Mouse (Mus musculus) liver, embryonic 14.5 days (tissue): ENCODE measurements around the gene Polr2f. TPM values are rescaled to one million over a fixed set of nuclear protein-coding genes. Genes with fewer than 3 reads are reported as not detected.

Source experiments
- ATAC-seq: fragments of 200-750 bp; cut with Nextera tagmentation; 2 replicates; pipeline ENCODE4 v1.8.0; 2017; ENCODE audit warnings: moderate number of reproducible peaks, mild to moderate bottlenecking, moderate library complexity; ENCODE audit not compliant: insufficient read depth
- DNase-seq, 3 experiments: peaks; one replicate each; pipeline ENCODE4 v3.0.0-alpha.2; 2012 to 2013; ENCODE audit warnings: low read depth in 3 of 3, low spot score in 3 of 3
- H3K27ac ChIP-seq: fragments of 300-500 bp; sonication (generic); 2 replicates; pipeline ENCODE4 v1.5.1; 2014; ENCODE audit warnings: moderate library complexity, mild to moderate bottlenecking, control low read depth, inconsistent platforms
- H3K27me3 ChIP-seq: fragments of 300-500 bp; sonication (generic); 2 replicates; pipeline ENCODE4 v1.6.1; 2014; ENCODE audit warnings: mild to moderate bottlenecking, low read length, moderate library complexity; ENCODE audit not compliant: control insufficient read depth, insufficient read depth
- H3K36me3 ChIP-seq: fragments of 300-500 bp; sonication (generic); replicated peaks from 2 replicates; pipeline ENCODE4 v1.6.1; 2014; ENCODE audit warnings: low read depth; ENCODE audit not compliant: control insufficient read depth, insufficient read depth
- H3K4me1 ChIP-seq, 2 experiments: fragments of 200-500 bp in 1 of 2; fragments of 300-500 bp in 1 of 2; sonication (generic) in 1 of 2; replicated peaks; 2 replicates each; pipeline ENCODE4 v1.6.1; 2012 to 2014; ENCODE audit warnings: antibody characterized with exemption in 1 of 2, inconsistent platforms in 1 of 2, low read length in 1 of 2; ENCODE audit not compliant: control insufficient read depth in 2 of 2, insufficient read depth in 2 of 2
- H3K4me2 ChIP-seq: fragments of 300-500 bp; sonication (generic); 2 replicates; pipeline ENCODE4 v1.6.1; 2014; ENCODE audit warnings: low read depth, mild to moderate bottlenecking, control low read depth, moderate library complexity
- H3K4me3 ChIP-seq, 2 experiments: fragments of 200-500 bp in 1 of 2; fragments of 300-500 bp in 1 of 2; sonication (generic) in 1 of 2; 2 replicates each; pipeline ENCODE4 v1.5.1; 2012 to 2014; ENCODE audit warnings: low read depth in 2 of 2, low read length in 2 of 2, mild to moderate bottlenecking in 2 of 2, control low read depth in 1 of 2, inconsistent platforms in 1 of 2, moderate library complexity in 1 of 2; ENCODE audit not compliant: insufficient read depth in 1 of 2
- H3K9ac ChIP-seq: fragments of 300-500 bp; sonication (generic); replicated peaks from 2 replicates; pipeline ENCODE4 v1.6.1; 2014; ENCODE audit warnings: mild to moderate bottlenecking, control low read depth, moderate library complexity
- H3K9me3 ChIP-seq: fragments of 300-500 bp; sonication (generic); 2 replicates; pipeline ENCODE4 v1.6.1; 2016; ENCODE audit warnings: low read length, mixed read lengths; ENCODE audit not compliant: control insufficient read depth
- CTCF ChIP-seq: IDR thresholded peaks from 2 replicates; pipeline ENCODE4 v1.5.1; 2016; ENCODE audit warnings: antibody characterized with exemption, low read depth, control low read depth
- EP300 ChIP-seq: IDR thresholded peaks from 2 replicates; pipeline ENCODE4 v1.6.1; 2016; ENCODE audit warnings: antibody characterized with exemption, low read depth
- WGBS: fragments of 180-500 bp; shearing (Covaris S2); extraction: QIAGEN DNeasy Blood & Tissue Kit; methylation state at CpG from one replicate; pipeline ENCODE4 v1.1.7; 2014; ENCODE audit not compliant: insufficient replicate concordance; 5-methylcytosine and 5-hydroxymethylcytosine counted together
- polyA plus RNA-seq, 2 experiments: library from polyadenylated mRNA; depleted of rRNA in 1 of 2; stranded (reverse) in 1 of 2; unstranded in 1 of 2; fragments of >200 nt; fragmentation: Nextera tagmentation in 1 of 2; extraction: Ambion mirVana in 1 of 2; gene quantifications; 2 replicates each; pipeline versions ENCODE4 v1.2.1 to v1.2.3; 2012 to 2014

Polr2f gene
- polyA plus RNA-seq, 2 experiments: 112 to 183 TPM

DNA sequence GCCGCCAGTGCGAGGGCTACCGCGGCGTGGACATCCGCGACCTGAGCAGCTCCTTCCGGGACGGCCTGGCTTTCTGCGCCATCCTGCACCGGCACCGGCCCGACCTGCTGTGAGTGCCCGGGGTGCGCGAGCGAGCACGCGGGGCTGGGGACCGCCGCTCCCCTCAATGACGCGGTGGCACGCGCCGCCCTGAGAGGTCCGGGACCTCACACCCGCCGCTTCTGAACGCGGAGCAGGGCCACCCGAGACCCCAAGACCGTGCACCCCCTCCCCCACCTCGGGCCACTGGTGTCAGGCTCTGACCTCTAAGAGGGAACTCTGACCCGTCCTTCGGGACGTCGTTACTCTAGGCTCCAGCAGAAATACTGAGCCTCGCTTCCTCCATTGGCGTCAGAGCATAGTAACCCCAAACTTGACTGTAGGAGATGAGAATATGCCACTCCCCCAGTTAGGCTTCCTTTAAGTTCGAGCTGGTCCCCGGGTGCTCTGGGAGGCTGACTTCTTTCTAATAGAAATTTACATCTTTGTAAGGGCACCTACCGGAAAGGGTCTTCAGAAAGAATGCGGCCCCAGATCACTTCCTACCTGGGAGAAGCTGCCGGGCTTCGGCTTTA lies 31.4 kb upstream of the Polr2f start:
- ATAC-seq (peak; percentile 56), DNase-seq (no peak)
- peak overlapping the region; percentile 92 for H3K4me2 ChIP-seq
- peak overlapping the region; percentile 64 for H3K9ac ChIP-seq
- TF ChIP-seq EP300 (no peak), CTCF (no peak)
- no peak overlapping the region for H3K27ac ChIP-seq
- peaks cover 7 to 25% of the 10 kb centered on the region in 2 experiments for H3K4me1 ChIP-seq
- peak overlapping the region; percentile 63 to 67 for H3K4me3 ChIP-seq
- H3K36me3 ChIP-seq: no peaks in the 10 kb centered on the region
- H3K9me3 ChIP-seq: no peaks in the 10 kb centered on the region
- H3K27me3 ChIP-seq: peaks cover 2% of the 10 kb centered on the region; the same call in 1 of the 2 replicates
- WGBS: under 1% methylated on average over 46 of the region's 46 CpGs

DNA sequence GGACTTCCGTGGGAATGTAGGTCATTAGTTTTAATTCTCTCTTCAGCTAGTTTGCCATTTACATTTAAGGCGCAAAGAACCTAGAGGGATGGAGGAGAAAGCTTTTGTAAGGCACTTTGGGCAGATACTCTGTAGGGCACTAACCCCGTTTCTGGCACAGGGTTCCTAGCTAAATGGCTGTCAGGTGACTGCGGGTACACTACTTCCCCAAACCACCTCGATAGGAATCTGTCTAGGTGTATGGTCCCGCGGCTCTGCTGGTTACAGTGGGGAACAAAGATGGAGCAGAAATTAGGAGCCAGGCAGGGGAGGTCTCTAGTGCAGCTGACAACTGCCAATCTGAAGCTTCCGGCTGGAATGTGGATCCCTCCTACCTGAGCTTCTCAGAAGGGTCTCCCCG lies 30.8 kb upstream of the Polr2f start:
- no peak for TF ChIP-seq EP300
- no peak for TF ChIP-seq CTCF
- no peak overlapping the region for H3K27ac ChIP-seq
- H3K9me3 ChIP-seq: no peaks in the 10 kb centered on the region
- DNase-seq: no peak
- peaks cover 2% of the 10 kb centered on the region; the same call in 1 of the 2 replicates for H3K27me3 ChIP-seq
- H3K4me3 ChIP-seq: peak overlapping the region; percentile 63 to 67; a peak in 3 of 4 replicates
- H3K4me2 ChIP-seq: peak overlapping the region; percentile 92
- no peak for ATAC-seq
- WGBS: 14% methylated on average over 9 of the region's 9 CpGs
- H3K4me1 ChIP-seq: peaks cover 7 to 23% of the 10 kb centered on the region in 2 experiments
- H3K36me3 ChIP-seq: no peaks in the 10 kb centered on the region
- no peak overlapping the region; the same call in 1 of the 2 replicates for H3K9ac ChIP-seq

DNA sequence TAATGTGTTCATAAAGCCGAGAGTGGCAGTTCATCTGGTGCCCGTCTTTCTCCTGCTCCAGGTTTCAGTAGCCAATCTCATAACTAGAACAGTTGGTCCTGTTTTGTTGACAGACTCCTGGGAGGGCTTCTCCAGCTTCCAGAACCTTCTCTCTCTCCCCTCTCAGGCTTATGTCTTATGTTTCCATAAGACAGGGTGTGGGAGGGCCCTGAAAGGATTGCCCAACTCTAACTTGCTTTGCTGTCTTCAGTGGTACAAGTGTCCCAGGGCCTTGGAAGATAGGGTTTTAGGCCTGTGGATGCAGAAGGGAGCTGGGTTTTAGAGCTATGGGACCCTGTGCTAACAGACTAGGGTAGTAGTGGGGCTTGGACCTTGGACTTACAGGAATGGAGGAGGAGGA lies 30.3 kb upstream of the Polr2f start:
- Histone ChIP-seq H3K27me3 (peaks cover 2% of the 10 kb centered on the region; the same call in 1 of the 2 replicates), H3K4me3 (no peak overlapping the region), H3K4me1 (peaks cover 7 to 20% of the 10 kb centered on the region in 2 experiments), H3K9ac (no peak overlapping the region), H3K27ac (no peak overlapping the region), H3K4me2 (peak overlapping the region; percentile 92; the same call in 1 of the 2 replicates), H3K36me3 (no peaks in the 10 kb centered on the region), H3K9me3 (no peaks in the 10 kb centered on the region)
- DNase-seq: no peak
- WGBS: 72% methylated on average over 2 of the region's 2 CpGs
- TF ChIP-seq EP300 (no peak), CTCF (no peak)
- no peak for ATAC-seq

DNA sequence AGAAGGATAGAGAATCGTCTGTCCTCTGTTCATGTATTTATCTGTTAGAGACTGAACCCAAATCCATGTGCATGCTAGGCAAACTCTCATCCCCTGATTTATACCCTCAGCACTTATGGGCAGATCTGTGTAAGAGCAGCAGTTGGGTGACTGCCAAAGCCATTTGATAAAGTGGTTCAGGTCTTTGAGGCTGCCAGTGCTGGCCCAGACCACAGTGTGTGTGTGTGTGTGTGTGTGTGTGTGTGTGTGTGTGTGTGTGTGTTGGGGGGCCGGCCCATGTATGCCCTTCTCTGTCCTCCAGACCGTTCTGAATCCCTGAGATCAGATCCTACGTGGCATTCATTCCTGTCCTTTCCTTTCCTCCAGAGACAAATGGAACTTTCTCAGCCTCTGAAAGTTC lies 29.0 kb upstream of the Polr2f start:
- H3K27ac ChIP-seq: no peak overlapping the region
- TF ChIP-seq CTCF (no peak), EP300 (no peak)
- no peak overlapping the region for H3K9ac ChIP-seq
- no peak overlapping the region for H3K4me3 ChIP-seq
- 81% methylated on average over 4 of the region's 4 CpGs for WGBS
- H3K4me2 ChIP-seq: no peak overlapping the region
- no peaks in the 10 kb centered on the region for H3K36me3 ChIP-seq
- H3K4me1 ChIP-seq: peaks cover 2 to 8% of the 10 kb centered on the region in 2 experiments
- ATAC-seq (no peak), DNase-seq (no peak)
- peaks cover 2% of the 10 kb centered on the region; the same call in 1 of the 2 replicates for H3K27me3 ChIP-seq
- no peaks in the 10 kb centered on the region for H3K9me3 ChIP-seq

DNA sequence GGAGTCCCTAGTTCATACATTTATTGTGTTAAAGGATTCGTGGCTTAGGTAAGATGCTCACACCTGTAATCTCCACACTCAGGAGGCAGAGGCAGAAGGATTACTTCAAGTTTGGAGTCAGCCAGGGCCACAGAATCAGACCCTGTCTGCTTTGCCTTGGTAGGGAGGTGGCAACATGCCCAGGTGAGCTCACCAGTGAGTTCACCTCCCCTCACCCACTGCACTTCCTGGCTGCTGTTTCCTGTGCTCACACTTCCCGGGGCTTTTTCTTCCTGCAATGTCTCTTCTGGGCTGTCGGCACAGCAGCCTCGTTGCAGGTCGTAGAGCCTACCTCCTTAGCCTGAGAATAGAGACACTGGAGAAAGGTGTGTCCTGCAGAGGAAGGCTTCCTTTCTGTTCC lies 25.5 kb upstream of the Polr2f start:
- H3K4me3 ChIP-seq: no peak overlapping the region
- no peak overlapping the region for H3K27ac ChIP-seq
- no peak for DNase-seq
- H3K36me3 ChIP-seq: no peaks in the 10 kb centered on the region
- H3K9ac ChIP-seq: no peak overlapping the region
- H3K9me3 ChIP-seq: no peaks in the 10 kb centered on the region
- TF ChIP-seq EP300 (no peak), CTCF (no peak)
- H3K4me1 ChIP-seq: peaks cover 0 to under 1% of the 10 kb centered on the region in 2 experiments; a peak in 1 of 4 replicates
- no peak for ATAC-seq
- H3K4me2 ChIP-seq: no peak overlapping the region
- 54% methylated on average over 5 of the region's 5 CpGs for WGBS
- H3K27me3 ChIP-seq: no peaks in the 10 kb centered on the region; the same call in 1 of the 2 replicates
